Mouse (Mus musculus) neural tube, embryonic 10.5 days (tissue): ENCODE measurements around the gene Cep350.

Source experiments
- DNase-seq: peaks from one replicate; pipeline ENCODE4 v3.0.0-alpha.2; 2017; ENCODE audit warnings: low spot score; ENCODE audit errors: extremely low spot score

Cep350 gene

GRCm38 (mm10) chr1:155973068-155973718 lies at the start of gene Cep350:
Cep350 (minus strand) TSS chr1:155973255.
- peak; percentile 96 for DNase-seq

- DNase-seq, result no peak
Observed at GRCm38 (mm10) chr1:156020402-156020801, 47.3 kb upstream of the Cep350 start.

- no peak for DNase-seq
Observed at GRCm38 (mm10) chr1:156019800-156020199, 46.7 kb upstream of the Cep350 start.

GRCm38 (mm10) chr1:156009003-156009402 lies 35.9 kb upstream of the Cep350 start:
- no peak for DNase-seq

- no peak for DNase-seq
Observed at GRCm38 (mm10) chr1:156005906-156006305, 32.9 kb upstream of the Cep350 start.

GRCm38 (mm10) chr1:156003201-156003935 lies 30.3 kb upstream of the Cep350 start:
- no peak for DNase-seq

GRCm38 (mm10) chr1:156002366-156002765 lies 29.3 kb upstream of the Cep350 start:
- no peak for DNase-seq

GRCm38 (mm10) chr1:155995612-155996011 lies 22.6 kb upstream of the Cep350 start:
- DNase-seq, result no peak

GRCm38 (mm10) chr1:155994524-155994923 lies 21.5 kb upstream of the Cep350 start:
- DNase-seq, result no peak

- DNase-seq, result no peak
Observed at GRCm38 (mm10) chr1:155990391-155990790, 17.3 kb upstream of the Cep350 start.

- no peak for DNase-seq
Observed at GRCm38 (mm10) chr1:155989387-155989786, 16.3 kb upstream of the Cep350 start.

- DNase-seq, result no peak
Observed at GRCm38 (mm10) chr1:155987625-155988024, 14.6 kb upstream of the Cep350 start.

- DNase-seq, result no peak
Observed at GRCm38 (mm10) chr1:155974931-155975330, 1.9 kb upstream of the Cep350 start.

- no peak for DNase-seq
Observed at GRCm38 (mm10) chr1:155973719-155974379, 794 bp upstream of the Cep350 start.

GRCm38 (mm10) chr1:155972146-155973067 lies 648 bp downstream of the Cep350 start:
- DNase-seq, result no peak

- DNase-seq, result no peak
Observed at GRCm38 (mm10) chr1:155949170-155949569, 23.9 kb downstream of the Cep350 start.

- DNase-seq, result no peak
Observed at GRCm38 (mm10) chr1:155944361-155944760, 28.7 kb downstream of the Cep350 start.

GRCm38 (mm10) chr1:155937416-155937815 lies 35.6 kb downstream of the Cep350 start:
- no peak for DNase-seq

- DNase-seq, result no peak
Observed at GRCm38 (mm10) chr1:155934702-155935101, 38.4 kb downstream of the Cep350 start.

GRCm38 (mm10) chr1:155903561-155903960 lies 69.5 kb downstream of the Cep350 start:
- DNase-seq, result no peak

- DNase-seq, result no peak
Observed at GRCm38 (mm10) chr1:155901348-155901747, 71.7 kb downstream of the Cep350 start.
